Mouse (Mus musculus) CH12.LX (cell line): ENCODE measurements around the gene Kcmf1. TPM values are rescaled to one million over a fixed set of nuclear protein-coding genes. Genes with fewer than 3 reads are reported as not detected.
"Not testable (repeated sequence)": the region's sequence is repeated elsewhere in the genome, so short reads cannot be mapped to it uniquely, and the experiment has no call there.

Experiments used
- DNase-seq: peaks from one replicate; pipeline ENCODE4 v3.0.0-alpha.2; 2013; ENCODE audit errors: extremely low read depth
- H3K27ac ChIP-seq: 2 replicates; pipeline ENCODE4 v1.5.1; 2012; ENCODE audit warnings: low read depth, mild to moderate bottlenecking, control low read depth, moderate library complexity; ENCODE audit not compliant: insufficient read depth
- H3K27me3 ChIP-seq: replicated peaks from 2 replicates; pipeline ENCODE3; 2012; ENCODE audit warnings: inconsistent platforms
- H3K36me3 ChIP-seq, 2 experiments: replicated peaks in 1 of 2; 2 replicates each; pipeline versions ENCODE3 to v1.6.1; 2012; ENCODE audit warnings: inconsistent platforms in 1 of 2, low read length in 1 of 2, mild to moderate bottlenecking in 1 of 2, mixed read lengths in 1 of 2, moderate library complexity in 1 of 2; ENCODE audit not compliant: control insufficient read depth in 1 of 2, insufficient read depth in 1 of 2
- H3K4me1 ChIP-seq, 2 experiments: 2 replicates each; pipeline ENCODE4 v1.6.1; 2012; ENCODE audit warnings: inconsistent platforms in 1 of 2, moderate library complexity in 1 of 2; ENCODE audit not compliant: insufficient read depth in 2 of 2, control insufficient read depth in 1 of 2
- H3K4me2 ChIP-seq: 2 replicates; pipeline ENCODE4 v1.6.1; 2012; ENCODE audit warnings: low read depth, mild to moderate bottlenecking, control low read depth; ENCODE audit not compliant: poor library complexity, insufficient read depth, severe bottlenecking
- H3K4me3 ChIP-seq, 3 experiments: fragments of 150-350 bp in 1 of 3; sonication (generic) in 1 of 3; replicated peaks in 1 of 3; 2 replicates each; pipeline versions ENCODE3 to v1.5.1; 2011 to 2012; ENCODE audit warnings: low read depth in 2 of 3, low read length in 2 of 3, mild to moderate bottlenecking in 2 of 3, moderate library complexity in 2 of 3, control low read depth in 1 of 3, improper control_type of control experiment in 1 of 3, inconsistent platforms in 1 of 3, mixed read lengths in 1 of 3; ENCODE audit not compliant: poor library complexity in 1 of 3
- H3K79me2 ChIP-seq: replicated peaks from 2 replicates; pipeline ENCODE4 v1.6.1; 2012; ENCODE audit warnings: mild to moderate bottlenecking, moderate library complexity; ENCODE audit not compliant: control insufficient read depth, poor library complexity, insufficient read depth, severe bottlenecking; ENCODE audit errors: extremely low read depth
- H3K9ac ChIP-seq: 2 replicates; pipeline ENCODE4 v1.6.1; 2012; ENCODE audit warnings: low read depth, mild to moderate bottlenecking, control low read depth, moderate library complexity; ENCODE audit not compliant: insufficient read depth
- H3K9me3 ChIP-seq: replicated peaks from 2 replicates; pipeline ENCODE3; 2012; ENCODE audit warnings: low read length, inconsistent platforms, mixed read lengths
- CHD1 ChIP-seq: IDR thresholded peaks from 2 replicates; pipeline ENCODE4 v1.6.1; 2012; ENCODE audit warnings: low read depth, low read length, improper control_type of control experiment, inconsistent platforms
- E2F4 ChIP-seq: IDR thresholded peaks from 2 replicates; pipeline ENCODE4 v1.6.1; 2011; ENCODE audit warnings: low read depth, low read length, improper control_type of control experiment; ENCODE audit not compliant: insufficient replicate concordance
- ELF1 ChIP-seq: IDR thresholded peaks from 2 replicates; pipeline ENCODE4 v1.6.1; 2014; ENCODE audit warnings: low read depth, mild to moderate bottlenecking, inconsistent platforms, low read length, improper control_type of control experiment
- JUN ChIP-seq: IDR thresholded peaks from 2 replicates; pipeline ENCODE4 v1.6.1; 2011; ENCODE audit warnings: low read depth, mild to moderate bottlenecking, low read length, improper control_type of control experiment, moderate library complexity; ENCODE audit not compliant: insufficient read depth
- JUND ChIP-seq: conservative IDR thresholded peaks from 2 replicates; pipeline ENCODE4 v1.6.1; 2011; ENCODE audit warnings: low read depth, low read length, improper control_type of control experiment
- MAFK ChIP-seq: IDR thresholded peaks from 2 replicates; pipeline ENCODE4 v1.6.1; 2011; ENCODE audit warnings: low read length, improper control_type of control experiment; ENCODE audit not compliant: insufficient replicate concordance
- MEF2A ChIP-seq: IDR thresholded peaks from 2 replicates; pipeline ENCODE4 v1.6.1; 2014; ENCODE audit warnings: low read depth, mild to moderate bottlenecking, inconsistent platforms, low read length, improper control_type of control experiment, borderline replicate concordance
- NRF1 ChIP-seq: IDR thresholded peaks from 2 replicates; pipeline ENCODE4 v1.6.1; 2014; ENCODE audit warnings: low read depth, mild to moderate bottlenecking, inconsistent platforms, low read length, improper control_type of control experiment, moderate library complexity
- RCOR1 ChIP-seq: conservative IDR thresholded peaks from 2 replicates; pipeline ENCODE4 v1.6.1; 2012; ENCODE audit warnings: low read depth, mild to moderate bottlenecking, inconsistent platforms, low read length, improper control_type of control experiment
- TBP ChIP-seq: conservative IDR thresholded peaks from 2 replicates; pipeline ENCODE4 v1.6.1; 2011; ENCODE audit warnings: low read depth, low read length, improper control_type of control experiment
- UBTF ChIP-seq: IDR thresholded peaks from 2 replicates; pipeline ENCODE4 v1.6.1; 2012; ENCODE audit warnings: low read depth, mild to moderate bottlenecking, inconsistent platforms, low read length, improper control_type of control experiment, moderate library complexity
- ZKSCAN1 ChIP-seq: IDR thresholded peaks from 2 replicates; pipeline ENCODE4 v1.6.1; 2012; ENCODE audit warnings: low read depth, inconsistent platforms, low read length, improper control_type of control experiment, borderline replicate concordance
- ZMIZ1 ChIP-seq: IDR thresholded peaks from 2 replicates; pipeline ENCODE4 v1.6.1; 2012; ENCODE audit warnings: low read depth, mild to moderate bottlenecking, inconsistent platforms, low read length, improper control_type of control experiment
- ZNF384 ChIP-seq: IDR thresholded peaks from 2 replicates; pipeline ENCODE4 v1.6.1; 2012; ENCODE audit warnings: low read depth, low read length, improper control_type of control experiment, inconsistent platforms
- dilution Hi-C: fragments of 300-500 bp; cut with MboI; formaldehyde crosslinking; loops from 2 replicates; pipeline ENCODE4 v1.14.3; 2020; ENCODE audit warnings: low sequenced_read_pairs; ENCODE audit not compliant: extremely low pct_unique_long_range_greater_than_20kb, extremely low pct_ligation_motif_present
- in situ Hi-C: fragments of 300-500 bp; cut with MboI; formaldehyde crosslinking; loops from 3 replicates; pipeline ENCODE4 v1.14.3; 2019; ENCODE audit warnings: low sequenced_read_pairs, low pct_ligation_motif_present, low pct_unique_long_range_greater_than_20kb, mixed read lengths
- polyA plus RNA-seq: library from polyadenylated mRNA; unstranded; fragments of >175 nt; gene quantifications from 2 replicates; pipeline ENCODE4 v1.2.1, GENCODE M21; 2012; ENCODE audit warnings: low read depth; ENCODE audit not compliant: insufficient read length
- total RNA-seq, 2 experiments: library from RNA; depleted of rRNA; stranded (reverse); fragments of 300-350 nt in 1 of 2; fragments of >200 nt in 1 of 2; gene quantifications; 2 replicates each; pipeline ENCODE4 v1.2.3; 2012 to 2014

Kcmf1 gene
- total and polyA plus RNA-seq, 3 experiments, result 98.0 to 207 (median 108) TPM

DNA sequence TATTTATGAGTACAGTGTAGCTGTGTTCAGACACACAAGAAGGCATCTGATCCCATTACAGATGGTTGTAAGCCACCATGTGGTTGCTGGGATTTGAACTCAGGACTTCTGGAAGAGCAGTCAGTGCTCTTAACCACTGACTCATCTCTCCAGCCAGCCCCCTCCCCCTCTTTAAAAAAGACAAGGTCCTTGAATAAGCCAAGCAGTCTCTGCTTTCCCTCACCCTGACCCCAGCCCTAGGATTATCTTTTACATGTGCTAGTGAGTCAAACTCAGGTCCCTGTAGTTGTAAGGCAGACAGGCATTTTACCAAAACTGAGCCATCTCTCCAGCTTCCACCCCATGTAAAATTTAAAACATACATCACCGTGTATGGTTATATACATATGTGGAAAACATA, 32.0 kb downstream of the Kcmf1 start:
- no peak overlapping the region for H3K4me3 ChIP-seq
- no peak for DNase-seq
- peaks cover 22 to 53% of the 10 kb centered on the region in 2 experiments for H3K4me1 ChIP-seq
- no peaks in the 10 kb centered on the region for H3K9me3 ChIP-seq
- peaks cover 90% of the 10 kb centered on the region for H3K79me2 ChIP-seq
- in situ Hi-C loops (no loop called here), dilution Hi-C loops (no loop called here)
- no peak overlapping the region for H3K4me2 ChIP-seq
- H3K27me3 ChIP-seq, result no peaks in the 10 kb centered on the region
- peaks cover 0 to 51% of the 10 kb centered on the region in 2 experiments for H3K36me3 ChIP-seq
- no peak overlapping the region for H3K27ac ChIP-seq
- no peak overlapping the region for H3K9ac ChIP-seq
- no peak for TF ChIP-seq MAFK
- TF ChIP-seq RCOR1, result no peak
- no peak for TF ChIP-seq E2F4
- no peak for TF ChIP-seq NRF1
- no peak for TF ChIP-seq ZNF384
- no peak for TF ChIP-seq JUN
- no peak for TF ChIP-seq MEF2A

DNA sequence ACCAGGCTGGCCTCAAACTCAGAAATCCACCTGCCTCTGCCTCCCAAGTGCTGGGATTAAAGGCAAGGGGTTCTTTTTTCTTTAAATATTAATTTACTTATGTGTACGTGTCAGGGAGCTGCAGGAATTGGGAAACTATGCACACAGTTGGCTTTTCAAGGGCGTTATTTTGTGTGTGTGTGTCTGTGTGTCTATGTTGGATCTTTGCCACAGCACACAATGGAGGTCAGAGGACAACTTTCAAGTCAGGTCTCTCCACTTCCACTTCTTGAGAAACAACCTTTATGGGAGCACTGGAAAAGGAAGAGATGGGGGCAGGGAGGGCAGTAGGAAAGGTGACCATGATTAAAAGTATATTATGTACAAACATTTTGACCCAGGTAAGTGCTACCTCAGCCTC, 33.5 kb downstream of the Kcmf1 start:
- Histone ChIP-seq H3K4me2 (no peak overlapping the region), H3K4me3 (no peak overlapping the region), H3K27me3 (no peaks in the 10 kb centered on the region), H3K27ac (no peak overlapping the region), H3K36me3 (peaks cover 0 to 56% of the 10 kb centered on the region in 2 experiments), H3K4me1 (peaks cover 17 to 38% of the 10 kb centered on the region in 2 experiments), H3K9ac (no peak overlapping the region), H3K9me3 (no peaks in the 10 kb centered on the region), H3K79me2 (peaks cover 88% of the 10 kb centered on the region)
- no peak for DNase-seq
- in situ Hi-C loops (no loop called here), dilution Hi-C loops (no loop called here)
- TF ChIP-seq ZKSCAN1 (no peak), MEF2A (no peak), NRF1 (no peak), MAFK (no peak), JUND (no peak), ZMIZ1 (no peak), ELF1 (no peak), E2F4 (no peak), CHD1 (no peak), JUN (no peak), TBP (no peak), UBTF (no peak)

DNA sequence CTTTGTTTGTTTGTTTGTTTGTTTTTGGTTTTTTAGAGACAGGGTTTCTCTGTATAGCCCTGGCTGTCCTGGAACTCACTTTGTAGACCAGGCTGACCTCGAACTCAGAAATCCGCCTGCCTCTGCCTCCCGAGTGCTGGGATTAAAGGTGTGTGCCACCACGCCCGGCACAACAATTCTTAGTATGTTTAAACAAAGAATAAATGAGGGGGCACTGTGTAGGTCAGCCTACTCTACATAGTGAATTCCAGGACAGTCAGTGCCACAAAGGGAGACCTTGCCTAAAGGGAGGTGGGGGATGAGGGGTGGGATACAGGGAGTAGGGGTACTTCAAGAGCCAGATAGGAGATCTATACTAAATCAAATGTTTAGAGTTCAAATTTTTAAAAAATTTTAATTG, 37.1 kb downstream of the Kcmf1 start:
- H3K27me3 ChIP-seq, H3K9me3 ChIP-seq, H3K4me3 ChIP-seq, H3K9ac ChIP-seq, dilution Hi-C loops, in situ Hi-C loops, H3K4me1 ChIP-seq, H3K4me2 ChIP-seq, DNase-seq, H3K27ac ChIP-seq: not testable (repeated sequence)
- peaks cover 62% of the 10 kb centered on the region for H3K79me2 ChIP-seq
- peaks cover 9 to 67% of the 10 kb centered on the region in 2 experiments for H3K36me3 ChIP-seq
